Mouse (Mus musculus) megakaryocyte progenitor cell, adult 5-6 weeks (primary cell): ENCODE data around the gene Kif24. TPM values are rescaled to one million over a fixed set of nuclear protein-coding genes. Genes with fewer than 3 reads are reported as not detected.
"Not testable (repeated sequence)": the region's sequence is repeated elsewhere in the genome, so short reads cannot be mapped to it uniquely, and the experiment has no call there.

Experiments used
- ATAC-seq: replicated peaks from 2 replicates; pipeline ENCODE4 v1.8.0; 2016; ENCODE audit warnings: mild to moderate bottlenecking, moderate TSS enrichment, inconsistent platforms; ENCODE audit not compliant: poor library complexity
- total RNA-seq, 2 experiments: library from RNA; stranded (forward) in 1 of 2; stranded (reverse) in 1 of 2; fragments of 157-497, 149-512 nt in 1 of 2; fragments of 200-1000 nt in 1 of 2; gene quantifications; 2 replicates each; pipeline versions ENCODE4 v1.2.3 to v1.2.4; 2015 to 2017

Gene Kif24
- total RNA-seq, 2 experiments from 2014 or later, result 14.3 to 26.8 TPM

GRCm38 (mm10) chr4:41493464-41494116 lies 28.9 kb upstream of the Kif24 start:
- ATAC-seq, result no peak

GRCm38 (mm10) chr4:41492951-41493350 lies 28.3 kb upstream of the Kif24 start:
- no peak for ATAC-seq

GRCm38 (mm10) chr4:41481601-41482017 lies 16.9 kb upstream of the Kif24 start:
- ATAC-seq, result no peak

- ATAC-seq, result no peak
These were observed 15.6 kb upstream of the Kif24 start for GRCm38 (mm10) chr4:41480254-41480653.

- ATAC-seq, result no peak
These were observed 14.7 kb upstream of the Kif24 start for GRCm38 (mm10) chr4:41479456-41479804.

GRCm38 (mm10) chr4:41478751-41479455 lies 14.2 kb upstream of the Kif24 start:
- no peak for ATAC-seq

GRCm38 (mm10) chr4:41477648-41478160 lies 13.0 kb upstream of the Kif24 start:
- no peak for ATAC-seq

- ATAC-seq, result no peak
These were observed 6.7 kb upstream of the Kif24 start for GRCm38 (mm10) chr4:41471384-41471689.

- no peak for ATAC-seq
These were observed 6.1 kb upstream of the Kif24 start for GRCm38 (mm10) chr4:41470684-41471383.

GRCm38 (mm10) chr4:41470051-41470683 lies 5.5 kb upstream of the Kif24 start:
- ATAC-seq, result no peak

- ATAC-seq, result no peak
These were observed 4.5 kb upstream of the Kif24 start for GRCm38 (mm10) chr4:41469199-41469598.

GRCm38 (mm10) chr4:41468396-41469080 lies 3.9 kb upstream of the Kif24 start:
- ATAC-seq, result 0 out of 2 replicates have a peak, but pooled peaks have one; percentile 21

GRCm38 (mm10) chr4:41465287-41465665 lies 589 bp upstream of the Kif24 start:
- ATAC-seq, result no peak

GRCm38 (mm10) chr4:41463051-41463738 lies 1.5 kb downstream of the Kif24 start:
- ATAC-seq, result not testable (repeated sequence)

GRCm38 (mm10) chr4:41460690-41461089 lies 4.0 kb downstream of the Kif24 start:
- ATAC-seq, result no peak

- no peak for ATAC-seq
These were observed 17.1 kb downstream of the Kif24 start for GRCm38 (mm10) chr4:41447595-41447994.

GRCm38 (mm10) chr4:41442790-41443302 lies 21.8 kb downstream of the Kif24 start:
- ATAC-seq, result no peak

- no peak for ATAC-seq
These were observed 25.8 kb downstream of the Kif24 start for GRCm38 (mm10) chr4:41438931-41439330.

- ATAC-seq, result no peak
These were observed 47.7 kb downstream of the Kif24 start for GRCm38 (mm10) chr4:41416966-41417365.

- no peak for ATAC-seq
These were observed 55.3 kb downstream of the Kif24 start for GRCm38 (mm10) chr4:41409341-41409740.
